Mouse (Mus musculus): Measurements from ENCODE around the gene Odf3b.
A peak's percentile ranks its signal among the peaks of the same experiment; 100 is the strongest.

Odf3b gene

DNA sequence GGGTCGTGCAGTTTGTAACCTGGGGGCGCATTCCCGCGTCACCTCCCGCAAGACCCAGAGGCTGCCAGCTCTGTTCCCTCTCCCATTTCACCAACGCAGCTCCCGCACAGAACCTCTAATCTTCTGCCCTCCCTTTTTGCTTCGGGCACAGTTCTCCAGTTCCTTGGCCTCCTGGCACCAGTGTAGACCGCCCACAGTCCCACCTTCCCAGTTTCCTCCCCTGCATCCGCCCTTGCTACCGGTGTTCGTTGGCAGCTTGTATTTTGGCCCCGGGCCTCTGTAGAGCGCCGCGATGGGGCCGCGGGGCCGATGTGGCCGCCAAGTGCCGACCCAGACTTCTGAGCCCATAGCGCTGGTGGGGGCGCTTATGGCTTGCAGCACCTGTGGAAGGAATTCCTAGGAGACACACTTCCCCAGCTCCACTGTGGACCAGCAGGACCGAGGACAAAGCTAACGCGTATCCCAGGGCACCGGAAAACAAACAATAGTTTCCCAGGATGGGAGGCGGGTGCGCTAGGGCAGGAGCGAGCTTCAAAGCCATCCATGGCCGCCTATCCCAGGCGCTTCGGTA is at the start of gene Odf3b:
Gene Odf3b (minus strand): TSS at position 452 of the 571 bp plus-strand sequence.
- DNase-seq, result peak; percentile 48

DNA sequence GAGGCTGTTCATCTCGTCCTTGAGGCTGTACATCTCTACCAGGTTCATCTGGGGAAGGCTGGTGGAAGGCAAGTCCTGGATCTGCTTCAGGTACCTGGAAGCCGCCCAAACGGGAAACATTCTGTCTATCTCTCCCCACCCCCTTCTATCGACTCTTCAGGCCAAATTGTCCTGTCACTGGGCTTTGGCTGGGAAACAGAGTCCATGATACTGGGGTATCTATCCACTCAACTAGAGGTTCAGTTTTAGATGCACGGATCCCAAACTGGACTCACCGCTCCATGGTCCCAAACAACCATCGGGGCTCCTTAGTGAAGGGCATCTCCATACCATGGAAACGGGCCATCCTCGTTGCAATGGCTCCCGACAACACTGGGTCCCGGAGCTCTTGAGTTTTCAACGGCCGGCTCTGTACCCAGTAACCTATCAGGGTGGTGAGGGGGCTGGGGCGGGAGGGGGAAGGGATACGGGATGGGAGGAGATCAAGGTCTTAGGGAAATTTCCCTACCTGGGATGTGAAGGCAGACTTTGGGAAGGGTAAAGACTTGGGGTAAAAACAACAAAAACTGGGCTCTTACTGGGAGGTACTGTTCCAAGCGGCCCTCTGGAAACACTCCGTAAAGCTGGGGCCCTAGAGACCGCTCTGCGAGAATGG is 49.2 kb upstream of the Odf3b start:
- no peak for DNase-seq

DNA sequence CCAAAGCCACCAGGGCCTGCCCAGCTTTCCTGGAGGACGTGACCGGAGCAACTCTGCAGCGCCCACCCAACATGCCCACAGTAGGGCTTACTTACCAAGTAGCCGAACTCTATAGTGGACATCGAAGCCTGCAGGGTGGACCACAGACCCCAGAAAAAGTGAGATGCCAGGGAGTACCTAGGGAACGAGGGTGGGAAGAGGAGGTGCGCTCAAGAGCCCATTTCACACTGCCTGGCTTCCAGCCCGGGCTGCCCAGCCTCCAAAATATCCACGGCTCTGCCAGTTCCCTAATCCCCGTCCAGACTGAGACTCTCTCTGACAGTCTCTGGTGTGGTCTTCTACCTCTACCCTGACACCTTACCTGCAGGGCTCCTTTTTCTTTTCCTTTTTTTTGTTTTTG is 47.6 kb upstream of the Odf3b start:
- no peak for DNase-seq

DNA sequence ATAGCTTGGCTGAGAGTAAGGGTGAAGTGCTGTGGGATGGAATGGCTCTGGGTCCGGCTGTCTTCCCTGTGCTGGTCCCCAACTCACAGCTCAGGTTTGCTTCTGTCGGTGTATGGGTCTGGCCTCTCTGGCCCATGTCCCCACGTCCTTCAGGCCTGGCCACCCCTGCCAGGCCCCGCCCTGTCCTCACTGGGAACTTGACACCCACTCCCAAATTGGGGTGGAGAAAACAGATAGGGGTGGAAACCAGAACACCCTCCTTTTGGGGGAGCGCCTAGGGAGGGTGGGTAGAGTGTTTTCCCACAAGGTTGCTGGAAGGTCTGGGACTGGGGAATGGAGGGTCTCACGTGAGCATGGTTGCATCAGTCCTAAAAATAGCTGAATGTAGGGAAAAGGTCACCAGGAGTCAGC is 46.6 kb upstream of the Odf3b start, which contains the start of gene Cpt1b:
Gene Cpt1b (minus strand): TSS at position 153 of the 411 bp plus-strand sequence.
- no peak for DNase-seq

DNA sequence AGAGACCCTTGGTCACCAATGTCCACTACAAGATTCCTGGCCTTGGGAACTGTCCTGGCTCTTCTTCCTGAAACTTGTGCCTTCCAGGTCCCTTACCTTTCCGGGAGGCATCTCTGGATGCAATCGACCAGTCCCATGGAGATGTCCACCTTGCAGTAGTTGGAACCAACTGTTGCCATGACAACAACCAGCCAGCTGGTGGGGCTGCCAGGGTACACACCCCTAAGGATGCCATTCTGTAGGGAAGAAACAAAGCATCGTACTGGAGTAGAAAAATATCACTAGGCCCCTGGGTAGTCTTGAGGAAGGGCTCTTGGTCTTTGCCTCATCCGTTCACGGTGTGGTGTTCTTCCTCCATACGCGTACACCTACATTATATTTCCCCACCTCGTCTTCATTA is 45.5 kb upstream of the Odf3b start:
- no peak for DNase-seq

DNA sequence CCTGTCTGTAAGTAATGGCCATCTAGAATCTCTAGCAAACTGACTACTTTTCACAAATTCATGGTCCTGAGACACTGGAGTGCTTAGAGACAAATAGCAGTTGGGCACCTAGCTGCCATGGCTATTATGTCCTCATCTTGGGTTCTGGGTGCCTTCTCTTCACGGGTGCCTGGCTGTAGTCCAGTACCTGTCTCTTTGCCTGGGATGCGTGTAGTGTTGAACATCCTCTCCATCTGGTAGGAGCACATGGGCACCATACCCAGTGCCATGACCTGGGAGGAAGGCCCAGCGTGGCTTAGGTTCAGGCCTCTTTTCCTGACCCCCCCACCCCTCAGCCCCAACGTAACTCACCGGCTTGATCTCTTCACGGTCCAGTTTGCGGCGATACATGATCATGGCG is 42.9 kb upstream of the Odf3b start:
- no peak for DNase-seq

DNA sequence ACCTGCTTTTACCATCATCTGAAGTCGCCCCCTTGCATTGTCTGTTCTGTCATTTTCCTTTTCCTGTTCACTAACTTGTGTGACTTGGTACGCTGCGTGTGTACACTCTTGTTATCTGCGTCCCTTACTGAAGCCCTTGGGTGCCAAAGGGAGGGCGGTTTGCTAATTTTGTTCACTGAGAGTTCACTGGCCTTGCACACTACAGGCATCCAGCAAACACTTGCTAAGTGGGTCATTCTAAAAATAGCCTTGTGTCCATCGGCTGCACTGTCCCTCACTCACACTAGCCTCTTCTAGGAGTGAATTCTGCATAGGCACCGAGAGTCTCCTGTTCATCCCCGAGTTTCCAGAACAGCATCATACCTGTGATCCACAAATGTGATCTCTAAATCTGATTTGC is 36.2 kb upstream of the Odf3b start:
- no peak for DNase-seq

DNA sequence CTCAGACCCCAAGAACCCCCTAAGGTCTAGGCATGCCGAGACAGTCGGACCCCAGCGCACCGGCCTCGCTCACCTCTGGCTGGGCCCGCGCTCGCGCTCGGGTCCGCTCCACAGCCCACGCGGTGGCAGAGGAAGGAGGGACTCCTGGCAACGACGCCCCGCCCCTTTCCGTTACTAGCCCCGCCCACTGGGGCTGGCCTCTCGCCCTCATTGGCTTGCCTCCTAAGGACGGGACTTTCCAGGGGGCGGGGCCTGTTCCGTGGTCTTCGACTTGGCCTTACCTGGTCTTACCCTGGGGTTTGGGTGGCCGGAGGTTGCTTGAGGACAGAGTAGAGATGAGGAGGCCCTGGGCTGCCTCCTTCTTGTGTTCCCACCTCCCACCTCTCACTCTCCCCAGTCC is 31.0 kb upstream of the Odf3b start, which contains the start of gene Syce3:
Gene Syce3 (minus strand): TSS at position 386 of the 400 bp plus-strand sequence.
- DNase-seq, result no peak

DNA sequence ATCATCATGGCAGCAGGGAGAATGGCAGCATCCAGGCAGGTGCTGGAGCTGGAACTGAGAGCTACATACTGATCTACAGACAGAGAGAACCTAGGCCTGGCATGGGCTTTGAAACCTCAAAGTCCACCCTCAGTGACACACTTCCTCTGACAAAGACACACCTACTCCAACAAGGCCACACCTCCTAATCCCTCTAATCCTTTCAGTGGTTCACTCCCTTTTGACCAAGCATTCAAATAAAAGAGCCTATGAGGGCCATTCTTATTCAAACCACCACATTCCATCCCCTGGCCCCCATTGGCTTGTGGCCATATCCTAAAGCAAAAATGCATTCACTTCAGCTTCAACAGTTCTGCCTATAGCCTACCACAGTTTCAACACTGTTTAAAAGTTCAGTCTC is 27.6 kb upstream of the Odf3b start:
- DNase-seq, result no peak

DNA sequence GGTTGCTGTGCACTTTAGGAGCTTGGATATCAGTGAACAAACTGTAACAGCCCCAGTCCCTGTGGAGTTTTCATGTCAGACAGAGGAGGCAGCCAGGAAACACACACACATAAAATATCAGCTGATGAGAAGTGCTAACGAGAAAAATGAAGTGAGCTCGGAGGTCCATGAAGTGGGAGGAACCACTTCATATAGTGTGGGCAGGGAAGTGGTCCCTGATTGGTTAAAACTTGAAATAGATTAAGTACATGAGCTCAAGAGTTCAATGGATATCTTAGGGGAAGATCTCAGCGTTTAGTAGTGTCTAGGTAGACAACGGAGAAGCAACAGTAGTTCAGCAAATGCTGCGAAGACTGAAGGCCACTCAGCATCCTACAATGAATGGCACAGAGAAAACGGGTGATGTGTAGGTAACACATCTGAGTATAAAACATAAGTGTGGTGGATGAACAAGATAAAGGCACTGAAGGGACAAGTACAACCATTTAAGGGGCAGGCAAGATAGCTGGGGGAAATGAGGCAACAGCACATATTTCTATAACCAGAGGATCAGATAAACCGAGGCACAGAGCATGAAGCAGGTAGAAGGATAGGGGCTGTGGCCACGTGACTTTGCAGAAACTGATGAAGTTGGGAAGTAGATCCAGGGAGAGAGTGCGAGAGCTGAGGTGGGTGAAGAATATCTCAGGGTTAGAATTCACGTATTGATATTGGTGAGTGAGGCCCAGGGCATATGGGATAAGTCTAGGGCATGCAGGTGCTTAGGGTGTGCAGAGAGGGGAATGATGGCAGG is 25.9 kb upstream of the Odf3b start:
- no peak for DNase-seq

DNA sequence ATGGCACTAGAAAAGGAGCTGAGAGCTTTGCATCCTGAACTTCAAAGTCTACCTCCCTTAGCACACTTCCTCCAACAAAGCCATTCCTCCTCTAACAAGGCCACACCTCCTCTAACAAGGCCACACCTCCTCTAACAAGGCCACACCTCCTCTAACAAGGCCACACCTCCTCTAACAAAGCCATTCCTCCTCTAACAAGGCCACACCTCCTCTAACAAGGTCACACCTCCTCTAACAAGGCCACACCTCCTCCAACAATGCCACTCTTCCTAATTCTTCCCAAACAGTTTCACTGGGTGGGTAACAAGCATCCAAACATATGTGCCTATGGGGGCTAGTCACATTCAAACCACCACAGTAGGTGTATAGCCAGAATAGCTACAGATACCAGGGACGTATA is 23.4 kb upstream of the Odf3b start:
- DNase-seq, result no peak

DNA sequence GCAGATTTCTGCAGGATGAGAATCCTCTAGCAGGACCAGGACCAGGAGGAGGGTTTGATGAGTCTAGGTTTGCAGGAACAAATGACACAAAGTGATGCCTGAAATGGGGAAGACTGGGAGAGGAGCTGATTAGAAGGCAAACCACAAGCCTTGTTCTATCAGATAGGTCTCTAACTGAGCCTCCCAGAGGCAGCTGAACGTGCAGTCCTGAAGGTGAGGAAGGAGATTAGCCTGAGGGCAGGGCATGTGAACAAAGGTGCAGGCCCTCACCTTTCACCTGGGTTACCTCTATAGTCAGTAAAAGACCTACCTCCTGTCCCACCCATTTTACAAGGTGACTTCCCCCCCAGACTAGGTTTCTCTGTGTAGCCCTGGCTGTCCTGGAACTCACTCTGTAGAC is 20.6 kb upstream of the Odf3b start:
- DNase-seq, result no peak

DNA sequence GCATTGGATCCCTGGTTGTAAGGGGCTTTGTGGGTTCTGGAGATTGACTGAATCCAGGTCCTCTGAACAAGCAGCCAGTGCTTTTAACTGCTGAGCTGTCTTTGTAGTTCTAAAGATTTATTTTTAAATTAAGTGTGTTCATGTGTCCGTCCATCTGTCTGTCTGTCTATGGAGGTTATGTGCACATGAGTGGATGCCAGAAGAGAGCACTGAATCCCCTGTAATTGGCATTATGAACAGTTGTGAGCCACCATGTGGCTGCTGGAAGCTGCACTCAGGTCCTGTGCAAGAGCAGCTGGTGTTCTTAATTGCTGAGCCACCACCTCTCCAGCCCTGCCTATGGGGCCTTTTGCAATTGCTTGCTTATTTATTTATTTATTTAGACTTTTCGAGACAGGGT is 19.1 kb upstream of the Odf3b start:
- DNase-seq, result no peak

DNA sequence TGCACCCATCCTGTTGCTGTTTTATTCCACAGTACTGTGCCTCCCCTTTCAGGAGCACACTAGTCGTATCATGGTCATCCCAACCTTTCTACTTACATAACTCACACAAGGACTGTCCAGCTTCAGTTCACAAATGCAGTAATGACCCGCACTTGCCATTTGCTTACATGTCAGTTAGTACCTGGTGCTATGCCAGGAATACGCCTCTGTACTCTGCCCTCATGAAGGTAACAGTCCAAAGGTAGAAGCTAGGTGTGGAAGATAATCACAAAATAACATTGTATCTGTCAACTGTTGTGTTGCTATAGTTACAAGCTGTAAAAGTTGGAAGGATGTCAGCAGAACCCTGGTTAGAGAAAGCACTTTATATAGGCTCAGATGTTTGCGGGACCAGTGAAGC is 17.8 kb upstream of the Odf3b start:
- no peak for DNase-seq

DNA sequence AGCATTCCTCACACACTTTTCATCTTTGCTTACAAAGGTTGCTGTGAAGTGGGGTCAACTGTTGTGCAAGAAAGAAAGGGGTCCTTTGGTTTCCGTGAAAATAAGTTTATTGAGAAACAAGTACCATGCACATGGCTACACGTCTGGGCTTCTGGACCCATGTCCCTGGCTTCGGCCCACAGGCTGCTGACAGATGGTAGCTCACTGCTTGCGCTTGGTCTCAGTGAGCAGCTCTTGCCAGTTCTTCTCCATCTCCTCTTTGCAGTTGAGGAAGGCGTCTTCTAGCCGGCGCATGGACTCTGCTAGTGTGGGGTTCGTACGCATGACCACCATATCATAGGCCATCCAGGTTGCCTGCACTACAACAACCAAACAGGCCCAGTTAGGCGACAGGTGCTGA is 11.0 kb upstream of the Odf3b start:
- no peak for DNase-seq

DNA sequence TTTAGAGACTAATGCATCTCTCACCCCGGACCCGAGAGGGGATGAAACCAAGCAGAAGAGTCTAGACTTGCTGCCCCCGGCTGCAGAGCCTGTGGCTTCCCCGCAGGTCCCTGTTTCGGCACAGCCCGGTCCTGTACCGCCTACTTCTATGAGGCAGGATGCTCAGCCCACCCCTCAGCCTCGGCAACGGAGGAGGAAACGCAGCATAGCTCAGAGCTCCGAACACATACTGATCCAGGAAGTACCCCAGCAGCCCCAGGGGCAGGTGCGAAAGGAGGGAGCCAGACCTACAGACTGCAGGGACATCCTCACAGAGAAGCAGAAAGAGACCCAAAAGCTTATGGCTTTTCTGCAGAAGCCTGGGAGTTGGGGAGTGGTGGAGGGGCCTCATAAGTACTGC is 8.0 kb upstream of the Odf3b start:
- no peak for DNase-seq

DNA sequence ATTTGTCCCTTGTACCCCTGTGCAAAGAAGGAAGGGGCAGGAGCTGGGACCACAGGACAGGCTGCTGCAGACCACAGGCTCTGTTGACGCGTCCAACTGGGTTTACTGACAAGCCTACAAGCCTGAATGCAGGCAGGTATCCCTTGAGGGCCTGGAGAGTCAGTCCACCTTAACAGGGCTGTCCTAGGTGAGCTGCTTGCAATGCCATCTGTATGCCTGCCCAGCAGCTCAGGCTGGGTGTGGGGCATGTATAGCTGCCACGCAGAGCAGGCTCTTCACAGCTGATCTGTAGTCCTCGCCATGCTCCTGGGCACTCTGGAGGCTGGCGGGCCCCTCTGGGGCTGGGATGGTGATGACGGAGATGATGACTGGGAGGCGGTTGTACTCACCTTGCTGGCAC is 5.5 kb upstream of the Odf3b start, which contains the start of gene Klhdc7b:
Gene Klhdc7b (plus strand): TSS at position 301 of the 400 bp plus-strand sequence.
- no peak for DNase-seq

DNA sequence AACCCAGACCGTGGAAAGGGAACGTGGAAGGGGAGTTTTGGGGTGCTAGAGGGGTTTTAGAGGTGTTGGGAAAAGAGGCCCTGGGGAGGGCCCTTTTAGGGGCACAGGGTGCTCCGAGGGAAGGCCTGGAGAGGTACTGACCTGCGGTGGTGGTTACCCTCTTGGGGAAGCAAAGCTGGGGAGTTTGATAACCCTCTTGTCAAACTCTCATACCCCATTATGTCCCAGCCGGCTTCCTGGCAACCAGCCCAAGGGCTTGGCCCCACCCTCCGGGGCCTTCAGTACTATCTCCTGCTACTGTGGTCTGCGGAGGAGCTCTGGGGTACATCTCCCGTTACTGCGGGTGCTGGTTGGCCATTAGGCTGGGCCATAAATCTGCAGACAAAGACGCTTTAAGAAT is 347 bp upstream of the Odf3b start:
- DNase-seq, result peak; percentile 28

DNA sequence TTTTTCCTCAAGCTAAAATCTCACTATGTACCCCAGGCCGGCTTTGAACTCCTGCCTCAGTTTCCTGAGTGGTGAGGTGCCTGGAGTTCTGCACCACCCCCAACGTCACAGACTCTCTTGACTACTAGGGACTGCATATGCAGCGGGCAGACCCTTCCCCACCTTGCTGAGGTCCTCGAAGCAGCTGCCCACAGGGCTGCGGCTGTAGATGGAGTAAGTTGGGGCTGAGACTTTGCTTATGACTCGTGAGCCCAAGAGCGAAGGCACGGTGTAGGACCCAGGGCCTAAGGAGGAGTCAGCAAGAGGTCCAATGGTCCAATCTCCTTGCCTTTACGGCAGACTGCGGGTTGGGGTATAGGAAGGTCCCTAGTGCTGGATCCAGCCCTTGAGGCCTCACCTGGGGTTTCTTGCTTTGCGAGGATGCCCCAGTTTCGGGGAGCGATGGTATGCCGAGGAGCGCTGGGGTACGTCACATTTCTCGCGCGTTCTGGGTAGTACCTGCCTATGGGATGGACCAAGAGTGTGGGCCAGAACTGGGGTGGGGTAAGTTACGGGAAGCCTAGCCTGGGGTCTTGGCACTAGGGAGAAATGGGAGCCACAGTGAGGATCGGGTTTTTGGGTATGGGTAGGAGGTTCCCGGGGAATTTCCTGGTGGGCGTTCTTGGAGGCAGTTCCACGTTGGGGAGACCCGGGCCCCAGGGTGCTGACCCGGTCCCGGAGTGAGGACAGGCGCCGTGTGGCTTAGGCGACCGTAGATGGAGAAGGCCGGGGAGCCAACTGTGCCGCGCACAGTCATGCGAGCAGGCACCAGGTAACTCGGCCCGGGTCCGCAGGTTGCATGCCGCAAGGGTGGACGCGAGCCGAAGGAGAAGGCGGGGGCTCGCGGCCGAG is 899 bp downstream of the Odf3b start:
- no peak for DNase-seq

DNA sequence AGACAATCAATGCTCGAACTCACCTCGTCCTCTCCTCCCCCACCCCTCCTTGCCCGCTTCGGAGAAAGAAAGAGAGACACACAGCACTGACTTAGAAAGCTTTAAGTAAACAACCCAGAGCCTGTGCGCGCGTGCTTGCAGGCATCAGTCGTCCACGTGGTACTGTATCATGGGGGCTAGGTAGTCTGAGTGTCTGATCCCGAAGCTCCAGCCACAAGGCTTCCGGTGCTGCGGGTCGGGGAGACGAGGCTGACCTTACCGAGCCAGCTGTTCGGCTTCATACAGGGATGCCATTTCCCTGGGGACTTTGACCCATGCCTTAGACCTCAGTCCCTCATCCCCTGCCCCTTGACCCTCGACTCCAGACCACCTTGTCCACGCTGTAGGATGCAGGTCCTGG is 1.7 kb downstream of the Odf3b start:
- no peak for DNase-seq

DNA sequence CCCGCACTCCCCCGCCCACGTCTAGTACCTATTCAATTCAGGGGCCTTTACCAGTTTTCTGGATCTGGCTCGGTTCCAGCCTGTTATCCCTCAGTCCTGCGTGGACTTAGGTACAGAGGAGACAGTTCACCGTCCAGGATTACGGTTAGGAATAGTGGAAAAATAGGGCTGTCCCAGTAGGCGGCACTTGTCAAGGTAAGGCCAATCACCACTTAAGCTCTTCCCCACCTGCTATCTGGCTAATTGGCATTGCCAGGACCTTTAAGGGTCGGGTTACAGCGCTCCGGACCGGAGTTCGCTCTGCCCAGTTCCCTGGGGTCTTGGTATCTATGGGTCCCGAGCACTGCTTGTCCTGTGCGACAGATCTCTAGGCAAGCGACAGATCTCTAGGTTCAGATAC is 2.1 kb downstream of the Odf3b start, which contains the start of gene Tymp:
Gene Tymp (minus strand): TSS at position 83 of the 400 bp plus-strand sequence.
- no peak for DNase-seq

DNA sequence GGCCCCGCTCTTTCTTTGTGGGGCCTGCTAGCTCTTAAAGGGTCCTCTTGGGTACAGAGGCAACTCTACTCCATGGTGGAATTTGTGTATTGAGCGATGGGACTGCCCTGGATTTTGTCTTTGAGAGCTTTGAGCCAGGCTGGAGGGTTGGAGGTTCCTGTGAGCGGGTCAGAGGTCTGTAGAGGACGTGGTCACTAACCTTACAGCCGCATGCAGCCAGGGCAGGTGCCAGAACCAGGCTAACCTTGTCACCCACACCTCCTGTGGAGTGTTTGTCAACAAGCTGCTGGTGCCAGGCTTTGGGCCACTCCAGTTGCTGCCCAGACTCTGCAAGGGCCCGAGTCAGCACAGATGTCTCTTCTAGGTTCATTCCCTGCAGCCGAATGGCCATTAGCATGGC is 3.0 kb downstream of the Odf3b start:
- no peak for DNase-seq
